Mouse (Mus musculus): Measurements from ENCODE around the gene Trp73. TPM values are rescaled to one million over a fixed set of nuclear protein-coding genes. Genes with fewer than 3 reads are reported as not detected.

The Trp73 gene
- polyA plus RNA-seq, 1 experiment, result 2.8 TPM

DNA sequence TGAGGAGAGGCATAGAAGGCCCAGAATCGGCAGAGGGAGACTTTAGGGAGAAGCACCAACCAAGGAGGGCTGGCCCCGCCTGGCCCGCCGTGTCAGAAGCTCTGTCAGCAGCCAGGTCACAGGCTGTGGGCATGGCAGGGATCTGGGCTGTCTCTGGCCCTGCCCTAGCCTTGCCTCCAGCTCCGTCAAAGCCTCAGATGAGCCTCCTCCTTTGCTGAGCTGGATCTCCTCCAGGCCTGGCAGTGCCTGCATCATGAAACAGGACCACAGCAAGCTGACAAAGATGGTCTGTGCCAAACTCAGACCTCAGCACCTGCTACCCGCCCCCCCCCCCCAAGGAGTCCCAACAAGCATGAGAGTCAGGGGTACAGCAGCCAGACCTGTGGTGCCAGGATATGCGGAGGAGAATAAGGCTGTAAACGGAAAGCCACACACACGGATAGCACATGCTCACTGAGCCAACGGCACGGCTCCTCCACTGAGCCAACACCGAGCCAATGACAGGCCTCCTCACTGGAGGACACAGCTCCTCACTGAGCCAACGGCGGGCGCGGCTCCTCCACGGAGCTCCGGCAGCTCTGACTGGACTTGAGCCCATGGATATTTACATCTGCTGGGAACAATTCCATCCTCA is 30.7 kb downstream of the Trp73 start:
- H3K9me3 ChIP-seq (replicated peaks; ENCODE audit: control insufficient read depth, insufficient read depth, low read length, poor library complexity, severe bottlenecking), result no peaks in the 10 kb centered on the region
- no peak overlapping the region for H3K27ac ChIP-seq (ENCODE audit: insufficient read depth, low read length)
- no peak for TF ChIP-seq POLR2A (IDR thresholded peaks at IDR 0.05; ENCODE audit: insufficient read depth, low read length)
- TF ChIP-seq CTCF (IDR thresholded peaks at IDR 0.05; ENCODE audit: low read depth, low read length), result no peak
- no peak for TF ChIP-seq EP300 (IDR thresholded peaks at IDR 0.05; ENCODE audit: insufficient read depth, low read depth, low read length)
- no peaks in the 10 kb centered on the region for H3K27me3 ChIP-seq (ENCODE audit: control insufficient read depth, insufficient read depth, low read length, poor library complexity, severe bottlenecking)
- no peaks in the 10 kb centered on the region for H3K36me3 ChIP-seq (ENCODE audit: control insufficient read depth, insufficient read depth, low read length, poor library complexity, severe bottlenecking)
- H3K4me1 ChIP-seq (ENCODE audit: control insufficient read depth, insufficient read depth, low read length), result no peaks in the 10 kb centered on the region
- H3K4me3 ChIP-seq (ENCODE audit: low read depth, low read length), result no peak overlapping the region
- no peak overlapping the region for H3K9ac ChIP-seq (ENCODE audit: low read depth, poor library complexity, severe bottlenecking)

DNA sequence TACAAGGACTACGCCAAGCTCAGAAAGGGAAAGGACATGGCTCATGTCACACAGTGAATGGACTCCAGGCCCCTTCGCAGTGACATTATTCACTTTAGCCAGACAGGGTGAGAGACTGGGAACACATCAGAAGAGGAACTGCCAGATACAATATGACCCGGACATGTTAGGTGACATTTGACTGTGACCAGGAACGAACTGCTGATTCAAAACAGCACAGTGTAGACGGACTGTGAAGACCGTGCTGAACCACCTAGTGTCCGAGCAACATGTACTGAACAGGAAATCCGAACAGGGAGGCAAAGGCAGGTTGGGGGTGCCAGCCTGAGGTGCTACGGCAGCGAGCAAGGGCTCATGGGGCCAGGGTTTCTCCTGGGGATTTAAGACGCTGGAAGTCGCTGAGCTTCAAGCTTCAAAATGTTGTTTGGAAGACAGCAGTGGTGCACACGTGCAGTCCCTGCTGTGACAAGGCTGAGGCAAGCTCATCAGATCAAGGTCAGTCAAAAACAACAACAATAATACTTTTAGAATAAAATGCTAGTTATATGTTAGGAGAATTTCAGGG is 33.4 kb downstream of the Trp73 start:
- Histone ChIP-seq H3K9me3 (replicated peaks; ENCODE audit: control insufficient read depth, insufficient read depth, low read length, poor library complexity, severe bottlenecking) (no peaks in the 10 kb centered on the region), H3K27ac (ENCODE audit: insufficient read depth, low read length) (no peak overlapping the region)
- TF ChIP-seq EP300 (IDR thresholded peaks at IDR 0.05; ENCODE audit: insufficient read depth, low read depth, low read length) (no peak), CTCF (IDR thresholded peaks at IDR 0.05; ENCODE audit: low read depth, low read length) (no peak), POLR2A (IDR thresholded peaks at IDR 0.05; ENCODE audit: insufficient read depth, low read length) (no peak)

DNA sequence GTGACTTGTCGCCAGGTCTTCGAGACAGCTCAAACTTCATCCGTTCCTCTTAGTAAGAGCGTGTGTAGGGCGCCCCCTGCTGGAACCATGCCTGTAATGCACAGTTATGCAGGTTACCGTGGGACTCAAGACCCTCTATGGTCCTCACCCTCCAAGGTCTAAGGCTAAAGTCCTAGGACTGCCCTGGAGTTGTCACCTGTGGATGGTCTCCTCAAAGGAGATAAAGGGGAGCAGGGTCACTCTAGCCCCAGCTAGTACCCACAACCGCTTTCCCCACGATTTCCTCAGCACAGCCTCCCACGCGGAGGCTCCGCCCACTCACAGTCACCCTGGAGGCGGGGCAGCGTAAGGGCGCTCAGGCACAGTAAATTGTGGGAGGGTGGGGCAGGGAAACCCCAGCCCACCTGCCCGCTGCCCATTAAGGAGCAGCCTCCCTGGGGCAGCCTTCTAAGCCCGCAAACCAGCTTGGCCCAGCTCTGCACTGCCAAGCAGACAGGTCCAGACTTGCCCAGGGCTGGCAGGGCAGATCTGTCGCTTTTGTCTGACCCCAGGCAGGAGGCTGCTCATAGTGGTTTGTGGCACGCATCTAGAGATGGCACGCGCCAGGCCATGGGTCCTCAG is 34.5 kb downstream of the Trp73 start:
- Histone ChIP-seq H3K36me3 (ENCODE audit: control insufficient read depth, insufficient read depth, low read length, poor library complexity, severe bottlenecking) (no peaks in the 10 kb centered on the region), H3K9ac (ENCODE audit: low read depth, poor library complexity, severe bottlenecking) (peak overlapping the region; percentile 7; the same call in 1 of the 2 replicates), H3K4me3 (ENCODE audit: low read depth, low read length) (peak overlapping the region; percentile 19; the same call in 1 of the 2 replicates), H3K4me1 (ENCODE audit: control insufficient read depth, insufficient read depth, low read length) (no peaks in the 10 kb centered on the region), H3K9me3 (replicated peaks; ENCODE audit: control insufficient read depth, insufficient read depth, low read length, poor library complexity, severe bottlenecking) (no peaks in the 10 kb centered on the region), H3K27ac (ENCODE audit: insufficient read depth, low read length) (no peak overlapping the region), H3K27me3 (ENCODE audit: control insufficient read depth, insufficient read depth, low read length, poor library complexity, severe bottlenecking) (no peaks in the 10 kb centered on the region)
- peak; percentile 91 for TF ChIP-seq CTCF (IDR thresholded peaks at IDR 0.05; ENCODE audit: low read depth, low read length)
- TF ChIP-seq POLR2A (IDR thresholded peaks at IDR 0.05; ENCODE audit: insufficient read depth, low read length), result no peak
- peak; percentile 50; the same call in 1 of the 2 replicates for TF ChIP-seq EP300 (IDR thresholded peaks at IDR 0.05; ENCODE audit: insufficient read depth, low read depth, low read length)

More for the DNA sequence above, 33.4 kb downstream of the Trp73 start:
- H3K4me1 ChIP-seq (ENCODE audit: control insufficient read depth, insufficient read depth, low read length), result no peaks in the 10 kb centered on the region
- H3K27me3 ChIP-seq (ENCODE audit: control insufficient read depth, insufficient read depth, low read length, poor library complexity, severe bottlenecking), result no peaks in the 10 kb centered on the region
- no peaks in the 10 kb centered on the region for H3K36me3 ChIP-seq (ENCODE audit: control insufficient read depth, insufficient read depth, low read length, poor library complexity, severe bottlenecking)
- no peak overlapping the region for H3K9ac ChIP-seq (ENCODE audit: low read depth, poor library complexity, severe bottlenecking)
- H3K4me3 ChIP-seq (ENCODE audit: low read depth, low read length), result no peak overlapping the region

GRCm38 (mm10) chr4:154103912-154104311 is 36.1 kb downstream of the Trp73 start:
- H3K4me3 ChIP-seq (ENCODE audit: low read depth, low read length), result no peak overlapping the region
- no peaks in the 10 kb centered on the region for H3K36me3 ChIP-seq (ENCODE audit: control insufficient read depth, insufficient read depth, low read length, poor library complexity, severe bottlenecking)
- TF ChIP-seq POLR2A (IDR thresholded peaks at IDR 0.05; ENCODE audit: insufficient read depth, low read length) (no peak), EP300 (IDR thresholded peaks at IDR 0.05; ENCODE audit: insufficient read depth, low read depth, low read length) (no peak)
- H3K27me3 ChIP-seq (ENCODE audit: control insufficient read depth, insufficient read depth, low read length, poor library complexity, severe bottlenecking), result no peaks in the 10 kb centered on the region
- no peaks in the 10 kb centered on the region for H3K9me3 ChIP-seq (replicated peaks; ENCODE audit: control insufficient read depth, insufficient read depth, low read length, poor library complexity, severe bottlenecking)
- no peaks in the 10 kb centered on the region for H3K4me1 ChIP-seq (ENCODE audit: control insufficient read depth, insufficient read depth, low read length)
- H3K9ac ChIP-seq (ENCODE audit: low read depth, poor library complexity, severe bottlenecking), result no peak overlapping the region
- no peak overlapping the region for H3K27ac ChIP-seq (ENCODE audit: insufficient read depth, low read length)

- no peak for TF ChIP-seq EP300 (IDR thresholded peaks at IDR 0.05; ENCODE audit: insufficient read depth, low read depth, low read length)
- Histone ChIP-seq H3K4me1 (ENCODE audit: control insufficient read depth, insufficient read depth, low read length) (no peaks in the 10 kb centered on the region), H3K9me3 (replicated peaks; ENCODE audit: control insufficient read depth, insufficient read depth, low read length, poor library complexity, severe bottlenecking) (no peaks in the 10 kb centered on the region), H3K27ac (ENCODE audit: insufficient read depth, low read length) (no peak overlapping the region), H3K4me3 (ENCODE audit: low read depth, low read length) (no peak overlapping the region), H3K9ac (ENCODE audit: low read depth, poor library complexity, severe bottlenecking) (no peak overlapping the region), H3K27me3 (ENCODE audit: control insufficient read depth, insufficient read depth, low read length, poor library complexity, severe bottlenecking) (no peaks in the 10 kb centered on the region), H3K36me3 (ENCODE audit: control insufficient read depth, insufficient read depth, low read length, poor library complexity, severe bottlenecking) (no peaks in the 10 kb centered on the region)
These were observed 36.6 kb downstream of the Trp73 start for GRCm38 (mm10) chr4:154103386-154103785.

DNA sequence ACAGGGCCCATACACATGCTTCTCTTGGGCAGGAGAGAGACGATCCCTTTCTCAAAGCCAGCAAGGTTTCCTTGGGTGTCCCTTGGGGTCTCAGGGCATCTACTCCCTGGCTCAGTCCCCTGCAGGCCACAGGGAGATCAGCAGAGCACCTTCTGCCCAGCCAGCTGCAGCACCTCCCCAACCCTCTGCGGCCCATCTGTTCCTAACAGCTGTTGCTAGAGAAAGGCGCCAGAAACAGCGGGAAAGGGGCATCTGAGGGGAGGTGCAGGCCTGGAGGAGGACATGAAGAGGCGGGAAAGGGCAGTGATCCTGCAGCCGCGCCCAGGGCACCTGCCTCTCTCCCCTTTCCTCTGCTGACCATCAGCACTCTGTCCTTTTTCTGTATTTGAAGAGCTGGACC is 40.6 kb downstream of the Trp73 start:
- H3K4me1 ChIP-seq (ENCODE audit: control insufficient read depth, insufficient read depth, low read length), result peaks cover 11% of the 10 kb centered on the region
- no peaks in the 10 kb centered on the region for H3K36me3 ChIP-seq (ENCODE audit: control insufficient read depth, insufficient read depth, low read length, poor library complexity, severe bottlenecking)
- no peak overlapping the region for H3K9ac ChIP-seq (ENCODE audit: low read depth, poor library complexity, severe bottlenecking)
- H3K9me3 ChIP-seq (replicated peaks; ENCODE audit: control insufficient read depth, insufficient read depth, low read length, poor library complexity, severe bottlenecking), result no peaks in the 10 kb centered on the region
- no peak for TF ChIP-seq CTCF (IDR thresholded peaks at IDR 0.05; ENCODE audit: low read depth, low read length)
- TF ChIP-seq EP300 (IDR thresholded peaks at IDR 0.05; ENCODE audit: insufficient read depth, low read depth, low read length), result no peak
- TF ChIP-seq POLR2A (IDR thresholded peaks at IDR 0.05; ENCODE audit: insufficient read depth, low read length), result no peak
- H3K4me3 ChIP-seq (ENCODE audit: low read depth, low read length), result no peak overlapping the region
- no peaks in the 10 kb centered on the region for H3K27me3 ChIP-seq (ENCODE audit: control insufficient read depth, insufficient read depth, low read length, poor library complexity, severe bottlenecking)
- no peak overlapping the region for H3K27ac ChIP-seq (ENCODE audit: insufficient read depth, low read length)

Measured in ES-Bruce4 (cell line).